Mouse (Mus musculus) kidney, adult 18-20 months (tissue): ENCODE data around the gene Scgb2b24.

Experiments used
- DNase-seq: peaks from one replicate; pipeline ENCODE4 v3.0.0; 2021

Gene Scgb2b24

DNA sequence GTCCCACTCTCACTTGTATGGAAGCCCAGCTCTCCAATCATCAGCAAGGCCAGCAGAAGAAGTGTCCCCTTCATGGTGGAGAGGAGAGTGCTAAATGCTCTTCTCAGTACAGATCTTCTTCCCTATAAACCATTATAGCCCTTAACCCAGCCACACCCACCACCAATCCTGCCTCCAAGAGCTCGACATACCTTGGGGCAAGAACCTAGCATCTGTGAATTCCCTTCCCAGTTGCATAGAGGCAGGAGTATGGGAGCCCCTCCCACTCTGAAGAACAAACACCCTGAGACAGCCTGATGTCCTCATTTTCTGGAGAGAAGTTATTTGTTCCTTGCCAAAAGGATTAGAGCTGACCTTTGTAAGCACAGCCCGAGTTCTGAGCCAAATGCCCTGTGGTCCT lies at the start of gene Scgb2b24:
Gene Scgb2b24 (minus strand): TSS at position 101 of the 400 bp plus-strand sequence.
- DNase-seq = no peak

DNA sequence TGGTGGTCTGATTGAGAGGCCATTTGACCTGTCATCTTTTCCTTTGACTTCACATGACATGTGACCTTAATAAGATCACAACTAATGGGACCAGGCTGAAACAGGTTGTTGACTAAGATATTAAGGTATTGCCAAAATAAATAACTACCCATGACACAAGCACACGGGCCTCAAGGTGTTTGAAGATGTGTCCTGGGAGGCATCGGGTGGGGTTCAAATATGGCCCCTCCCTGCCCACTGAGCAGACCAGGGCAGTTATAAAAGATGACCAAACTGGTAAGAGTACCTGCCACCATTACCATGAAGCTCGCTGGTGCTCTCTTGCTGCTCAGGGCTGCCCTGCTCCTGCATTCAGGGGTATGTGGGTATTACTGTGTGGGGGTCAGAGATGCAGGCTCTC lies 4.4 kb upstream of the Scgb2b24 start, which contains the start of gene Scgb1b24:
Gene Scgb1b24 (plus strand): TSS at position 301 of the 400 bp plus-strand sequence.
- DNase-seq = no peak

DNA sequence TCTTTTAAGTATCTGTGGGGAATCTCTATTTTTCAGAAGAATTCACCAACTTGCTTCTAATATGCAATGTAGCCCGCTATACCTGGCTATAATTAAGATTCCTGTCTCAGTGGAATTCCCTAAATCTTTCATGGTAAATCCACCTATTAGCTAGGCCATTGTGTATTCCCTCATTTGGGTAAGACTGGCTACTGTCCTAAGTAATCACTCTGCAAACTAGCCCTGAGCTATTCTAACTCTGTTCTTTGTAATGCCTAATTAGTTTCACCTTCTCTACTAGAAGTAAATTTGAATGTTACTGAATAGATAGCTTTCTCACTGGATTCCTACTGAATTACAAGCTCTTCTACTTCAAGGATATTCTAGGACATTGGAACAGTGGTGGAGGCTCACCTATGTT lies 49.2 kb downstream of the Scgb2b24 start:
- DNase-seq = no peak
